Mouse (Mus musculus): Measurements from ENCODE around the gene Lrrc42. TPM values are rescaled to one million over a fixed set of nuclear protein-coding genes. Genes with fewer than 3 reads are reported as not detected.

Lrrc42 gene
- polyA plus RNA-seq, 1 experiment: 16.8 TPM

- Histone ChIP-seq H3K27ac (ENCODE audit: insufficient read depth, low read depth, low read length) (no peak overlapping the region), H3K4me3 (ENCODE audit: insufficient read depth, low read length) (no peak overlapping the region), H3K4me1 (ENCODE audit: control insufficient read depth, insufficient read depth, low read length) (peaks cover 2% of the 10 kb centered on the region; the same call in 1 of the 2 replicates)
- TF ChIP-seq POLR2A (IDR thresholded peaks at IDR 0.05; ENCODE audit: borderline replicate concordance, low read depth, low read length) (no peak), CTCF (IDR thresholded peaks at IDR 0.05; ENCODE audit: low read depth, low read length) (no peak)
Measured at GRCm38 (mm10) chr4:107207016-107207415, 46.3 kb downstream of the Lrrc42 start.

DNA sequence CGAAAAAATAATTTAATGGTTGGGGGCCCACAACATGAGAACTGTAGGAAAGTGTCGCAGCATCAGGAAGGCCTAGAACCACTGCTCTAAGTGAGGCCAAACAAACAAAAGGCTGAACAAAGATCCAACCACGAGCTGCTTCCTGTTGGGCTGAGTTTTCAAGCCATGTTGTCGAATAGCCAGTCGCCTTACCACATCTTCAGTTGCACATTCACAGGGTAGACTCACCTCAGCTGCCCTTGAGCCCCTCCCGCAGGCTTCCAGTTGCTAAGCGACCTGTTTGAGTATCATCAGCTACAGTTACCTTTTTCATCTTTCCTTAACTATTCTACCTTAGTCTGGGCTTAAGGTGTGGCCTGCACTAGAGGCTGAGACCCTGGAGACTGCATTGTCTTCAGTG lies 50.3 kb downstream of the Lrrc42 start:
- TF ChIP-seq POLR2A (IDR thresholded peaks at IDR 0.05; ENCODE audit: borderline replicate concordance, low read depth, low read length) (no peak), CTCF (IDR thresholded peaks at IDR 0.05; ENCODE audit: low read depth, low read length) (no peak)
- no peak overlapping the region for H3K27ac ChIP-seq (ENCODE audit: insufficient read depth, low read depth, low read length)

DNA sequence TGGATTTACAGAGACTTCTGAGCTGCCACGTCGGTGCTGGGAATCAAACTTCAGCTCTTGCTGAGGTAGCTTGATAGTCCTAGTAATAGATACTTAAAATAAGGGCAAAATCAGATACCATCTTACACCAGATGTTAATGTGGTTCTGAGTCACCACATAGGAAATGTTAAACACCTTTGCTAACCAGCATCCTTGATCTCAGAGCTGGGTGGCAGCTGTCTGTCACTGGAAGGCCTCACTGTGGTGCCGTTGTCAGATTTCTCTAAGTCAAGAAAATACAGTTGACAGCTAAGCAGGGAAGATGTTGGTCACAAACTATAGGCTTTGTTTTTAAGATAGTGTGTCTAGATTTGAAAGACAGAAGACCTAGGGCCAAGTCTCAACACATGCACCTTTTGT lies 51.6 kb downstream of the Lrrc42 start:
- TF ChIP-seq CTCF (IDR thresholded peaks at IDR 0.05; ENCODE audit: low read depth, low read length) (no peak), POLR2A (IDR thresholded peaks at IDR 0.05; ENCODE audit: borderline replicate concordance, low read depth, low read length) (no peak)
- H3K27ac ChIP-seq (ENCODE audit: insufficient read depth, low read depth, low read length): no peak overlapping the region
- H3K4me1 ChIP-seq (ENCODE audit: control insufficient read depth, insufficient read depth, low read length): no peaks in the 10 kb centered on the region
- H3K4me3 ChIP-seq (ENCODE audit: insufficient read depth, low read length): no peak overlapping the region

More for the DNA sequence above, 50.3 kb downstream of the Lrrc42 start:
- no peaks in the 10 kb centered on the region for H3K4me1 ChIP-seq (ENCODE audit: control insufficient read depth, insufficient read depth, low read length)
- no peak overlapping the region for H3K4me3 ChIP-seq (ENCODE audit: insufficient read depth, low read length)

DNA sequence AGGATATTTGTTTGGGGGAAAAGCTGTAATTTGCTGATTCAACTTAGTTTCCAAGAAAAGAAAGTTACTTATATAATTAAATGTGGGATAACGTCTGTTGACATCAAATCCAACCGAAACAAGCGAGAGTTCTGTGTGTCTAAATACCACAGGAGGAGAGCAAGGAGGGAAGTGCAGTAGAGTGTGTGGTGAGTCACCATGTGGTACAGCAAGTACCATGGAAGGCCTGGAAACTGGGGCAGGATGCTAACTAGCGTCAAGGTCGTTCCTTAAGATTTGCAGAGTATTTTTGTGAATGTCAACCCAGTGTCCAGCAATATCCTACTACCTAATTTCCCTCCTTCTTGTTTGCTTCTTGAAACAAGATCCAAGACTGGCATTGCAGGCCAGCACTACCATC lies 55.3 kb downstream of the Lrrc42 start:
- no peaks in the 10 kb centered on the region for H3K4me1 ChIP-seq (ENCODE audit: control insufficient read depth, insufficient read depth, low read length)
- TF ChIP-seq POLR2A (IDR thresholded peaks at IDR 0.05; ENCODE audit: borderline replicate concordance, low read depth, low read length) (no peak), CTCF (IDR thresholded peaks at IDR 0.05; ENCODE audit: low read depth, low read length) (no peak)
- no peak overlapping the region for H3K4me3 ChIP-seq (ENCODE audit: insufficient read depth, low read length)
- no peak overlapping the region for H3K27ac ChIP-seq (ENCODE audit: insufficient read depth, low read depth, low read length)

- Histone ChIP-seq H3K4me1 (ENCODE audit: control insufficient read depth, insufficient read depth, low read length) (no peaks in the 10 kb centered on the region), H3K4me3 (ENCODE audit: insufficient read depth, low read length) (no peak overlapping the region), H3K27ac (ENCODE audit: insufficient read depth, low read depth, low read length) (no peak overlapping the region)
- TF ChIP-seq POLR2A (IDR thresholded peaks at IDR 0.05; ENCODE audit: borderline replicate concordance, low read depth, low read length) (no peak), CTCF (IDR thresholded peaks at IDR 0.05; ENCODE audit: low read depth, low read length) (no peak)
Measured at GRCm38 (mm10) chr4:107196454-107196853, 56.9 kb downstream of the Lrrc42 start.

GRCm38 (mm10) chr4:107193841-107194240 lies 59.5 kb downstream of the Lrrc42 start:
- Histone ChIP-seq H3K4me1 (ENCODE audit: control insufficient read depth, insufficient read depth, low read length) (peaks cover 4% of the 10 kb centered on the region), H3K27ac (ENCODE audit: insufficient read depth, low read depth, low read length) (no peak overlapping the region), H3K4me3 (ENCODE audit: insufficient read depth, low read length) (no peak overlapping the region)
- TF ChIP-seq CTCF (IDR thresholded peaks at IDR 0.05; ENCODE audit: low read depth, low read length): no peak
- no peak for TF ChIP-seq POLR2A (IDR thresholded peaks at IDR 0.05; ENCODE audit: borderline replicate concordance, low read depth, low read length)

- peaks cover 19% of the 10 kb centered on the region for H3K4me1 ChIP-seq (ENCODE audit: control insufficient read depth, insufficient read depth, low read length)
- TF ChIP-seq CTCF (IDR thresholded peaks at IDR 0.05; ENCODE audit: low read depth, low read length) (no peak), POLR2A (IDR thresholded peaks at IDR 0.05; ENCODE audit: borderline replicate concordance, low read depth, low read length) (no peak)
- no peak overlapping the region for H3K4me3 ChIP-seq (ENCODE audit: insufficient read depth, low read length)
- H3K27ac ChIP-seq (ENCODE audit: insufficient read depth, low read depth, low read length): no peak overlapping the region
Measured at GRCm38 (mm10) chr4:107185703-107186102, 67.6 kb downstream of the Lrrc42 start.

Other genes with a start within 250 kb of the Lrrc42 start
- 41.4 and 58.9 TPM in 2 replicates for gene Mrpl37, start 186.7 kb downstream of the Lrrc42 start, polyA plus RNA-seq (2012; ENCODE audit: insufficient read depth, insufficient read length, missing spikeins)
- 5.7 and 7.0 TPM in 2 replicates for gene Cyb5rl, start 186.5 kb downstream of the Lrrc42 start, polyA plus RNA-seq (2012; ENCODE audit: insufficient read depth, insufficient read length, missing spikeins)
- not detected in 2 replicates for gene Cdcp2, start 156.6 kb downstream of the Lrrc42 start, polyA plus RNA-seq (2012; ENCODE audit: insufficient read depth, insufficient read length, missing spikeins)
- gene Tmem59, start 75.1 kb downstream of the Lrrc42 start, polyA plus RNA-seq (2012; ENCODE audit: insufficient read depth, insufficient read length, missing spikeins): 293 and 296 TPM in 2 replicates
- gene Tceanc2, start 74.4 kb downstream of the Lrrc42 start, polyA plus RNA-seq (2012; ENCODE audit: insufficient read depth, insufficient read length, missing spikeins): 27.9 and 34.4 TPM in 2 replicates
- gene Ldlrad1, start 44.4 kb downstream of the Lrrc42 start, polyA plus RNA-seq (2012; ENCODE audit: insufficient read depth, insufficient read length, missing spikeins): not detected in 2 replicates
- 21.1 and 27.3 TPM in 2 replicates for gene Hspb11, start 61 bp upstream of the Lrrc42 start, polyA plus RNA-seq (2012; ENCODE audit: insufficient read depth, insufficient read length, missing spikeins)
- not detected in 2 replicates for gene Dio1, start 53.6 kb upstream of the Lrrc42 start, polyA plus RNA-seq (2012; ENCODE audit: insufficient read depth, insufficient read length, missing spikeins)
- 44.1 and 57.6 TPM in 2 replicates for gene Yipf1, start 60.8 kb upstream of the Lrrc42 start, polyA plus RNA-seq (2012; ENCODE audit: insufficient read depth, insufficient read length, missing spikeins)
- gene Ndc1, start 114.3 kb upstream of the Lrrc42 start, polyA plus RNA-seq (2012; ENCODE audit: insufficient read depth, insufficient read length, missing spikeins): 14.1 and 19.2 TPM in 2 replicates
- gene Glis1, start 181.1 kb upstream of the Lrrc42 start, polyA plus RNA-seq (2012; ENCODE audit: insufficient read depth, insufficient read length, missing spikeins): not detected in 2 replicates

All from bone marrow macrophage, adult 2 months (primary cell).